Mouse (Mus musculus): ENCODE measurements around the gene Crls1. TPM values are rescaled to one million over a fixed set of nuclear protein-coding genes. Genes with fewer than 3 reads are reported as not detected.

Gene Crls1
- polyA plus RNA-seq (2015; fragmentation: Nextera tagmentation; extraction: Ambion mirVana), result 6.5 TPM in 2 replicates

DNA sequence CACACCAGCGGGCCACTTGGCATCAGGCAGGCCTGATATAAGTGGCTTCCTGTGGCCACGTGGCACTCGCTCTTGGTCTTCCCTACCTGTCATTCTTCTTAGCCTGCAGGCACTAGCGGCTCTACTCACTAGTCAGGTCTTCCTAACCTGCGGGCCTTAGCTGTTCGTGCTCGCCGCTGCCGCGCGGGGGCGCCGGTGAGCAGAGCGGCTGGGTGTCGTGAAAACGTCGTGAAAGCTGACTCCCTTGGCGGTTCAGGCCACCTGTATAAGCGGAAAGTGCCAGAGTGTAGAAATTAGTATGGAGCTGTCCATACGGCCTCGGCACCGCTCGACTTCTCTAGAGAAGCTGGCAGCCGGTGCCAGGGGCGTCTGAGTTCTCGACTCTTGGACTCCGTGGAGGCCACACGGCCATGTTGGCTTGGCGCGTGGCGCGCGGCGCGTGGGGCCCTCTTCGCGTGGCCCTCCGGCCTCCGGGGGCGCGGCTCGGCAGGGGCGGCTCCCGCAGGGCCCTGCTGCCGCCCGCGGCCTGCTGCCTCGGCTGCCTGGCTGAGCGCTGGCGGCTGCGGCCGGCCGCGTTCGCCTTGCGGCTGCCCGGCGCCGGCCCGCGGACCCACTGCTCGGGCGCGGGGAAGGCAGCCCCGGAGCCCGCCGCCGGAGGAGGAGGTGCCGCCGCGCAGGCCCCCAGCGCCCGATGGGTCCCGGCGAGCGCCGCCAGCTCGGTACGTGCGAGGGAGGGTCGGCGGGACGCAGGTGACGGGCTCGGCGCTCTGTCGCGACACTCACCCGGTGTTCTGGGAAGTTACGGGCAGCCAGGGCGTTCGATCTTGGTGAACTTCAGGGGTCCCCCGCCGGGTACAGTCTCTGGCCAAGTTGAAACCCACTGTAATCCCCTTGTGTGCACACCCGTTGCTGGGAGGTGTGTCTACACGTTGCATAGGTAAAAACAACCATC lies at the start of gene Crls1:
Gene Crls1, plus strand, starts transcription at position 260 of the 952 bp plus-strand sequence.
- Histone ChIP-seq H3K4me1 (ENCODE audit: control insufficient read depth, insufficient read depth, low read length) (peaks cover 19% of the 10 kb centered on the region), H3K4me2 (ENCODE audit: low read length) (peak within 1 kb of the TSS; percentile 71), H3K36me3 (ENCODE audit: control insufficient read depth, insufficient read depth, low read length) (no peaks in the 10 kb centered on the region; the same call in 1 of the 2 replicates), H3K27ac (ENCODE audit: low read length) (peak within 1 kb of the TSS; percentile 83), H3K9me3 (replicated peaks; ENCODE audit: control insufficient read depth, low read length, poor library complexity, severe bottlenecking) (no peaks in the 10 kb centered on the region), H3K27me3 (ENCODE audit: control insufficient read depth, insufficient read depth, low read depth, low read length) (no peaks in the 10 kb centered on the region), H3K9ac (ENCODE audit: low read depth, low read length) (peak within 1 kb of the TSS; percentile 89), H3K4me3 (ENCODE audit: low read depth, low read length) (peak within 1 kb of the TSS; percentile 96)
- peak; percentile 95 for ATAC-seq
- under 1% methylated on average over 90 of the region's 96 CpGs for WGBS

DNA sequence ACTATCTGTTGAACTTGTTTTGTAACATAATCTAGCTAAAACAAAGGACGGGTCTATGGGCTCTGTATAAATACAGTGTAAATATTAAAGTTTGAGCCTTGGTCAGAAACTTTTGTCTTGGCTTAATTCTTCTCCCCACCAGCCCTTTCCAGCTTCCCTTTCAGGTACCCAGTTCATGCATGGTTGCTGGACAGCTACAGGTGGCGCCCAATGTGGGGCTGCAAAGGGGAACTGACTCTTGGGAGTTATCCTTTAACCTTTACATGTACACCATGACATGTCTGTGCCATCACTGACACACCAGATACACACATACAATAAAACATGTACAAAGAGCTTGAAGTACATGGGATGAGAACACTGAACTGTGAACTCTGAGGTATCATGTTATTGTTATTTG lies 43.5 kb upstream of the Crls1 start:
- ATAC-seq, result no peak
- 91% methylated on average over 2 of the region's 2 CpGs for WGBS

DNA sequence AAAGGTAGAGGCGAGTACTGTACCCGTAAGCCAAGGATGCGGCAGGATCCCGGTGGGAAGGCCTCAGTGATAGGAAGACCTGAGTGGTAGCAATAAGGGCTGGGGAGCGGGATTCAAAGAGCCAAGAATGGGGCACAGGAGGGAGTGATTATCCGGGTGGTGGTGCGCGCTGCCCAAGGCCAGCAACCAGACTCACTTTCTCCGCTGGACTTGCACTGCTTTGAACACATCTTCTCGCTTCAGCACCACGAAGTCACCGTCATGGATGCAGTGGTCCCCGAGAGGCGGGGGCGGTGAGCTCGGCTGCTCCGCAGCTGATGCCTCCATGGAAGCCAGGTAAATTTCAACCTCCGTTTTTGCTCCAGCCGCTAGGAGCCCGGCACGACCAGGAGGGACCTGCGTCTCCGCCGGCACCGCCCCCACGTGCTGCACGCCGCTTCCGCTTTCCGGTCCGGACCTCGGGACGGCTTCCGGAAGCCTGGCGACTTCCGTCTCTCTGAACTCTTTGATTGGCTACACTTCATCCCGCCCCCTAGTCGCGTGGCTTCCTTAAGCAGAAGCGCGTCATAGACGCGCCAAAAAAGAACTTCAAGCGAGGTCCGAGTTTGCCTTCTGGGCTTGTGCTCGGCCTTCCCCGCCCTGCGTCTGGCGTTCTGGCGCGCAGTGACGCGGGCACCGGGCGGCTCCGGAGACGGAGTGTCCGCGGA lies 30.7 kb upstream of the Crls1 start, which contains the start of the genes Trmt6 and Mcm8:
Gene Trmt6, minus strand, starts transcription at position 448 of the 707 bp plus-strand sequence.
Gene Mcm8, plus strand, starts transcription at position 534 of the 707 bp plus-strand sequence.
- H3K27me3 ChIP-seq (ENCODE audit: control insufficient read depth, insufficient read depth, low read depth, low read length), result no peaks in the 10 kb centered on the region
- H3K36me3 ChIP-seq (ENCODE audit: control insufficient read depth, insufficient read depth, low read length), result peaks cover 8% of the 10 kb centered on the region
- ATAC-seq, result peak; percentile 100
- peak within 1 kb of the TSS; percentile 65 for H3K4me3 ChIP-seq (ENCODE audit: low read depth, low read length)
- no peaks in the 10 kb centered on the region for H3K9me3 ChIP-seq (replicated peaks; ENCODE audit: control insufficient read depth, low read length, poor library complexity, severe bottlenecking)
- H3K27ac ChIP-seq (ENCODE audit: low read length), result peak within 1 kb of the TSS; percentile 67; the same call in 1 of the 2 replicates
- peaks cover 15% of the 10 kb centered on the region for H3K4me1 ChIP-seq (ENCODE audit: control insufficient read depth, insufficient read depth, low read length)
- peak within 1 kb of the TSS; percentile 77 for H3K9ac ChIP-seq (ENCODE audit: low read depth, low read length)
- under 1% methylated on average over 59 of the region's 59 CpGs for WGBS
- peak within 1 kb of the TSS; percentile 73 for H3K4me2 ChIP-seq (ENCODE audit: low read length)

More for the DNA sequence above, 43.5 kb upstream of the Crls1 start:
- H3K27me3 ChIP-seq (ENCODE audit: control insufficient read depth, insufficient read depth, low read depth, low read length), result no peaks in the 10 kb centered on the region
- no peaks in the 10 kb centered on the region for H3K4me1 ChIP-seq (ENCODE audit: control insufficient read depth, insufficient read depth, low read length)
- H3K36me3 ChIP-seq (ENCODE audit: control insufficient read depth, insufficient read depth, low read length), result peaks cover 25% of the 10 kb centered on the region
- no peak overlapping the region for H3K9ac ChIP-seq (ENCODE audit: low read depth, low read length)
- H3K4me2 ChIP-seq (ENCODE audit: low read length), result no peak overlapping the region
- H3K4me3 ChIP-seq (ENCODE audit: low read depth, low read length), result no peak overlapping the region
- H3K9me3 ChIP-seq (replicated peaks; ENCODE audit: control insufficient read depth, low read length, poor library complexity, severe bottlenecking), result no peaks in the 10 kb centered on the region
- no peak overlapping the region for H3K27ac ChIP-seq (ENCODE audit: low read length)

DNA sequence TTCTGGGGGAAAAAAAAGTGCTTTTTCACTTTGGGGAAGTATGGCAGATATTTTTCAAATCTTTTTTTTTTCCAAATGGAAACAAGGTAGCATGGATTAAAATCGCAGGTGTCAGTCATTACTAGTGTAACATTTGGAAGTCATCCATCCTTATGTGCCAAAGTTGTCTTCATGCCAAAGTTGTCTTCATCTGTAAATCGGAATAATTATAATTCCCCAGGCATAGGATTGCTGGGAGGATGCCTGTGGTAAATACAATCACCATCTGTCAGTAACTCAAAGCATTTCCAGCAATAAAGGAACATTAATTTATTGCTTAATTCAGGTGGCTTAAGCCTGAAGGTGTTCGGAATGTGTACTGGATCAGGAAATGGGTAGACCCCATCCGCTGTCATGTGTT lies 5.4 kb upstream of the Crls1 start:
- ATAC-seq, result no peak
- no peak overlapping the region for H3K9ac ChIP-seq (ENCODE audit: low read depth, low read length)
- H3K36me3 ChIP-seq (ENCODE audit: control insufficient read depth, insufficient read depth, low read length), result no peaks in the 10 kb centered on the region
- H3K4me2 ChIP-seq (ENCODE audit: low read length), result no peak overlapping the region
- no peak overlapping the region for H3K4me3 ChIP-seq (ENCODE audit: low read depth, low read length)
- H3K4me1 ChIP-seq (ENCODE audit: control insufficient read depth, insufficient read depth, low read length), result peaks cover under 1% of the 10 kb centered on the region; the same call in 1 of the 2 replicates
- WGBS, result 91% methylated on average over 4 of the region's 4 CpGs
- no peaks in the 10 kb centered on the region for H3K27me3 ChIP-seq (ENCODE audit: control insufficient read depth, insufficient read depth, low read depth, low read length)
- H3K27ac ChIP-seq (ENCODE audit: low read length), result no peak overlapping the region
- no peaks in the 10 kb centered on the region for H3K9me3 ChIP-seq (replicated peaks; ENCODE audit: control insufficient read depth, low read length, poor library complexity, severe bottlenecking)

DNA sequence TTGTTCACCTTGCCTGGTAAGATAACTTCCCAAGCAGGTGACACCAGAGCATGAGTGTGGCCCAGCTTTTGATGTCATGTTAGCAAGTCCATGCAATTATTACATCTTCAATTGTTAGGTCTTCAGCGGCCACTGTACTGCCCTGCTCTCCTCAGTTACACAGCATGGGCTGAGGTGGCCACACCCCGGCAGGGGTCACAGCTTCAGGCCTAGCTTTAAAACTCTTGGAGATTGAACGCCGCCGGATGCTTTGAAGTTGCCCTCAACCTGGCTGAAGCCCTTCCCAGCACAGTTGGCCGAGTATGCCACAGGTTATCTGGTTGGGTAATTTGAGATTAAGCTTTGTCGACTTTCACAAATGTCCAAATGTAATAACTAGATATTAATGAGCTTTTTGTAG lies 1.1 kb downstream of the Crls1 start:
- no peak for ATAC-seq
- H3K36me3 ChIP-seq (ENCODE audit: control insufficient read depth, insufficient read depth, low read length), result no peaks in the 10 kb centered on the region; the same call in 1 of the 2 replicates
- peaks cover 19% of the 10 kb centered on the region for H3K4me1 ChIP-seq (ENCODE audit: control insufficient read depth, insufficient read depth, low read length)
- H3K9ac ChIP-seq (ENCODE audit: low read depth, low read length), result peak overlapping the region; percentile 89
- H3K27ac ChIP-seq (ENCODE audit: low read length), result no peak overlapping the region
- WGBS, result 45% methylated on average over 7 of the region's 7 CpGs
- no peaks in the 10 kb centered on the region for H3K9me3 ChIP-seq (replicated peaks; ENCODE audit: control insufficient read depth, low read length, poor library complexity, severe bottlenecking)
- H3K4me3 ChIP-seq (ENCODE audit: low read depth, low read length), result peak overlapping the region; percentile 96
- no peaks in the 10 kb centered on the region for H3K27me3 ChIP-seq (ENCODE audit: control insufficient read depth, insufficient read depth, low read depth, low read length)
- H3K4me2 ChIP-seq (ENCODE audit: low read length), result peak overlapping the region; percentile 71

DNA sequence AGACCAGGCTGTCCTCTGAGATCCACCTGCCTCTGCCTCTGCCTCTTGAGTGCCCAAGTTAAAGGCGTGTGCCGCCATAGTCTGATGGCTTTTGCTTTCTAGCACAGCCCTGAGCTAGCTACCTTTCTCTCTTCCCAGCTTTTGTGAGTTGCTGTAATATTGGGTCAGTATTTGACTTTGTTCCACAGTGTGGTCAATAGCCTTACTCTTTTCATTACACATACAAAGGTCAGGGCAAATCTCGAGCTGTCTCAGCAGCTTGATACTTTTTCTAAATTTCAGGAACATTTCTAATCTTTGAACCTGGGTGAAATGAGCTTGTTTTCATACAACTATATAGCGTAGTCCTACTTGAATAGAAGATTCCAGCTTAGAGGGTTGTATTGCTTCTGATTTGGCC lies 1.9 kb downstream of the Crls1 start:
- H3K4me2 ChIP-seq (ENCODE audit: low read length), result peak overlapping the region; percentile 71; the same call in 1 of the 2 replicates
- no peak for ATAC-seq
- H3K36me3 ChIP-seq (ENCODE audit: control insufficient read depth, insufficient read depth, low read length), result no peaks in the 10 kb centered on the region; the same call in 1 of the 2 replicates
- peaks cover 19% of the 10 kb centered on the region for H3K4me1 ChIP-seq (ENCODE audit: control insufficient read depth, insufficient read depth, low read length)
- no peak overlapping the region for H3K4me3 ChIP-seq (ENCODE audit: low read depth, low read length)
- H3K9ac ChIP-seq (ENCODE audit: low read depth, low read length), result no peak overlapping the region
- no peak overlapping the region for H3K27ac ChIP-seq (ENCODE audit: low read length)
- 93% methylated on average over 4 of the region's 4 CpGs for WGBS
- H3K9me3 ChIP-seq (replicated peaks; ENCODE audit: control insufficient read depth, low read length, poor library complexity, severe bottlenecking), result no peaks in the 10 kb centered on the region
- no peaks in the 10 kb centered on the region for H3K27me3 ChIP-seq (ENCODE audit: control insufficient read depth, insufficient read depth, low read depth, low read length)

DNA sequence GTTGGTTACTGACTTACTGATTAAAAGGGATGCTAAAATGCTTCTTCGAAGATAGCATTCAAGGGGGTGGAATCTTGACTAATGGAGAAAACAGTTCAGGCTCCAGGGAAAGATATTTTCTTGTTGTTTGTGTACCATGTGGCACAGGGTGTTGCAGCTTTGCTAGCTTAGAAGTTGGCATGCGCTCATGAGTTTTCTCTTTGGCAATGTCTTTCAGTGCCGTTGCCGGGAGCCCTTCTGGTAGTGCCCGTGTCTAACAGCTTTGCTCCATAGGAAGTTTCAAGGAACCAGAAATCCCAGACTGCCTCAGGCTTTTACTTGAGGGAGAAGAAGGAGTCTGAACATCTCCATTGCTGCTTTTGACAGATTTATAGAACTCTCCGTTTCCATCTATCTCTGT lies 2.7 kb downstream of the Crls1 start:
- 87% methylated on average over 6 of the region's 6 CpGs for WGBS

DNA sequence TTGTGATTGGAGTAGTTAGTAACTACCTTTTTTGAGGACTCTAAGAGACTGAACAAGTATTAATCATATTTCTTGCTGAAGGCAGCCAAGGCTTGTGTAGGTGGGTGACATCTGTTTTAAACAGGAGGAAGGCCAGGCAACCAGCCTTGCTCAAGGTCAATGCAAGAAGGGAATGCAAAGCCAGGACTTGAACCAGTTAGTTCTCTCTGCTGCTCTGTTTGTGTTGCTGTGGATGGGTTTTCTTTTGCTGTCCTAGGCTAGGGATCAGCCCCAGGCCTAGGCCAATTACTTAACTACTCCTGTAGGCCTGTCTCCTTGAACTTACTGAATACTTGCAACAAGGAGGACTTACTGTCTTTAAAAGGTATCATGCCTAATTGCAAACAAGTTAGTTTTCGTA lies 6.6 kb downstream of the Crls1 start:
- Histone ChIP-seq H3K9ac (ENCODE audit: low read depth, low read length) (no peak overlapping the region), H3K4me3 (ENCODE audit: low read depth, low read length) (no peak overlapping the region), H3K4me2 (ENCODE audit: low read length) (no peak overlapping the region), H3K4me1 (ENCODE audit: control insufficient read depth, insufficient read depth, low read length) (peaks cover 8% of the 10 kb centered on the region), H3K27ac (ENCODE audit: low read length) (no peak overlapping the region), H3K36me3 (ENCODE audit: control insufficient read depth, insufficient read depth, low read length) (no peaks in the 10 kb centered on the region; the same call in 1 of the 2 replicates), H3K27me3 (ENCODE audit: control insufficient read depth, insufficient read depth, low read depth, low read length) (no peaks in the 10 kb centered on the region), H3K9me3 (replicated peaks; ENCODE audit: control insufficient read depth, low read length, poor library complexity, severe bottlenecking) (no peaks in the 10 kb centered on the region)
- ATAC-seq, result no peak
- WGBS, result 100% methylated on average over 1 of the region's 1 CpGs

More for the DNA sequence above, 2.7 kb downstream of the Crls1 start:
- H3K4me3 ChIP-seq (ENCODE audit: low read depth, low read length), result no peak overlapping the region
- H3K4me2 ChIP-seq (ENCODE audit: low read length), result no peak overlapping the region
- no peaks in the 10 kb centered on the region; the same call in 1 of the 2 replicates for H3K36me3 ChIP-seq (ENCODE audit: control insufficient read depth, insufficient read depth, low read length)
- H3K9me3 ChIP-seq (replicated peaks; ENCODE audit: control insufficient read depth, low read length, poor library complexity, severe bottlenecking), result no peaks in the 10 kb centered on the region
- ATAC-seq, result no peak
- peaks cover 19% of the 10 kb centered on the region for H3K4me1 ChIP-seq (ENCODE audit: control insufficient read depth, insufficient read depth, low read length)
- no peak overlapping the region for H3K9ac ChIP-seq (ENCODE audit: low read depth, low read length)
- H3K27ac ChIP-seq (ENCODE audit: low read length), result no peak overlapping the region
- H3K27me3 ChIP-seq (ENCODE audit: control insufficient read depth, insufficient read depth, low read depth, low read length), result no peaks in the 10 kb centered on the region

Data from midbrain, embryonic 16.5 days (tissue).